Mouse (Mus musculus) adrenal gland (tissue): ENCODE data around the gene Ptpro.

Source experiments
- intact Hi-C: fragments of 180-260 bp; cut with DNase I; formaldehyde crosslinking; loops from one replicate; pipeline ENCODE4 v1.15.1; 2025

Ptpro gene

DNA sequence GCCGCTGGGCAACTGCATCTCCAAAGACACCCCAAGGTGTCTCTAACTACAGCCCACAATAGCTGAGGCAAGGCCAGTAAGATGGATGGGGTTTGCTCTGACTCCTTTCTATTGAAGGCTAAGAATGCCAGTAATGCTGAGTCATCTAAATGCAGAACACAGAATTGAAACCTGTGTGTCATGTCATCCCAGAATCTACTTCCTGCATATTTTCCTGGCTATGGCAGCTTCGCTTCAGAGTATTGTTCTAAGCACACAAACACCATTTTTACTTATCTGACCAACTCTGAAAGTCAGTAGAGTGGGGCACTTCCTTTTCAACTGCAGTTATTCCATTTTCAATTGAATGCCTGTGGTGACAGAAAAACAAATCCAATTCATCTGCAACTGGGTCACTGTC is 40.3 kb downstream of the Ptpro start:
- intact Hi-C loops = no loop called here

DNA sequence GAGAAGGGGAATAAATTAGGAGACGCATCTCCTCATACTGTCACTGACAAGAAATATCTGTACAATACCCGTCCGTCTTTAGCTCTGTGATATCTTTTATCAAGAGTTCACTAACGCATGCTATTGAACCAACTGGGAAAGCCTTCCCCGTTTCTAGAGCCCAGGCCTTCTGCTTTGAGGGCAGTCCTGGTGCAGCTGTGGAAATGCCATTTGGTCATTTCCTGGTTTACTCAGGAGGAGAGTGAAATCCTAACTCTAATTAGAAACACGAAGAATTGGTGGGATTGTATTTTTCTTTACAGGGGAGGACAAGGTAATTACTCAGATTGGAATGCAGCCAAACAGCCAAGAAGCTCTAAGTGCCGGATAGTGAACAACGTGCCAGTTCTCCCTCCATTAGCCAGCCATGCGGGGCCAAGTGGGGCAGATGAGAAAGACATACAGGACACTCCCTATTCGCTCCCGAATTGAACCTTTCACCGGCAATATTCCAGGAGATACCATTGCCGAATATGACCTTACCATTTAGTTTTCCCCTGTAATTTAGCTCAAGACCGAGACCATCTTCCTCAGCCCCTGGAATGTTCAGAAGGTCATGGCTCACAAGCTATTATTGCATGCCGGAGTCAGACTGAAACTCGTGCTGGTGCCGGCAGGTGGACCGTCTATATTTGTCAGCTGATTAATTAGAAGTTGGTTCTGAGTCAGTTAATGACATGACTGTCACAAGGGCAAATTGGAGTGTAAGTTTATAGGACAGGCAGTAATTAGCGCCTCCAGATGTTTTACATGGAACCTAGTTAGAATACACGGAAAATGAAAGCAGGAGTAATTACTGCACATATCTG is 43.1 kb downstream of the Ptpro start:
- intact Hi-C loops = no loop called here

DNA sequence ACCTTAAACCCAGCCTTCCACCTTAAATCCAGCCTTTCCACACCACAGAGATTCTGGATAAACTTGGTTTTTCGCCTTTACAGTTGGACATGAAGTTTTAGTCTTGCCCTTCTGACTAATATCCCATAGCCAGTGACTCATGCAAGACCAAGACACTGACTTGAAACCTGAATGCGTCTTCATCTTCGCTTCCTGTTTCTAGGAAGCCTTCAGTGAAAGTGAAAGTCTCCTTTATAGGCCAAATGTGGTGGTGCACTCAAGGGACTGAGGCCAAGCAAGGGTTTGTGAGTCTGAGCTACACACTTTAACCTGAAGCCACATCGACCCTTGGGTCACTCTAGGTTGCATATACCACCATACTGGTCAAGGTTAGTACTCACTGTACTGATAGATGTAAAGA is 50.4 kb downstream of the Ptpro start:
- intact Hi-C loops = no loop called here

DNA sequence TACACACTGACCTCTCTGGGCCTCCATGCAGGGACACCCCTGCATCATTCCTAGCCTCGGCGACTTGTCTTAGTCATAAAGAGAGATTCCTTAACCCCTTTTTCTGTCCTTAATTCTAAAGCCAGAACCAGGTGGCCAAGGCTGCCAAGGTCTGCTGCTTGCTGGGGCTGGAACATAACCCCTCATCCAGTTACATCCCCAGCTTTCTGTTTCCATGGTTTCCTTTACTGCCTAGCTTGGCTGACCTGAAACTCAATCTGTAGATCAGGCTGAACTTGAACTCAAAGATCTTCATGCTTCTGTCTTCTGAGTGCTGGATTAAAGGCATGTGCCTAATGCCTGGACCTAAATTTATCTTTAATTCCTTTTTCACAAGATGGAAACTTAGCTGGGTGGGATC is 51.7 kb downstream of the Ptpro start:
- intact Hi-C loops = no loop called here

- intact Hi-C loops = no loop called here
Observed at GRCm38 (mm10) chr6:137315265-137315664, 63.1 kb downstream of the Ptpro start.

DNA sequence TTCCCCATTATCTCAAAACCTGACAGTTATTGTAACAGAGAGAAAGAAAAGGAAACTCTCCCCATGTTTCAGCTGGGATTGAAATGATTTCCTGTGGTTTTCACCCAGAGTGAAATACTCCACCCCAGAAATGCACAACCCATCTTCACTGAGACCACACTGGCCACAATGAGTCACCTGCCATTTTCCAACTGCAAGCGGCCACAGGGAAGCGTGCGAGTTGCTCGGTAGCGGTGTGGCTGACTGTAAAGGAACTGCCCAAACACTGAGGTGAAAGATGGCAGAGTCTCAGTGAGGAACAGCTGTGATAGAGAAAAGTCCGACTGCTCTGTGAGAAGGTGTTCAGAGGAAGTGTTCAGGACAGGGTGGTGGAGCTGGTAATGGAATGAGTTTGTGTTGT is 64.2 kb downstream of the Ptpro start:
- intact Hi-C loops = no loop called here

DNA sequence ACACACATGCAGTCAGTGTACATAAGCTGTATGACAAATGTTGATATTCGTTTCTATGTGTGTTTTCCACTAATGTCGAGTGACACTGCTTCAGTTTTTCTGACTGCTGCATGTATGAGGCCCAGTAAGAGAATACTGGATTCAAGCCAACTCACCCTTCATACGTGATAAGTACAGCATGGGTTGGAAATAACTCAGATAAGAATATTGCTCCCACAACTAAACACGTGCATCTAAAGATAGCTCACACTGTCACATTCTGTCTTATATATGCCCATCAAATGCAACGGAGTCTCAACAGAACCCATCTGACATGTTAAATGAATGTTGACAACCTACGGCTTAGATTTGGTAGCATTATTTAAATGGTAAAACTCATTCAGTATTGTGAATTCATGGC is 65.4 kb downstream of the Ptpro start:
- intact Hi-C loops = no loop called here

- intact Hi-C loops = no loop called here
Observed at GRCm38 (mm10) chr6:137318242-137318861, 66.2 kb downstream of the Ptpro start.

GRCm38 (mm10) chr6:137319658-137320057 is 67.5 kb downstream of the Ptpro start:
- intact Hi-C loops = no loop called here

DNA sequence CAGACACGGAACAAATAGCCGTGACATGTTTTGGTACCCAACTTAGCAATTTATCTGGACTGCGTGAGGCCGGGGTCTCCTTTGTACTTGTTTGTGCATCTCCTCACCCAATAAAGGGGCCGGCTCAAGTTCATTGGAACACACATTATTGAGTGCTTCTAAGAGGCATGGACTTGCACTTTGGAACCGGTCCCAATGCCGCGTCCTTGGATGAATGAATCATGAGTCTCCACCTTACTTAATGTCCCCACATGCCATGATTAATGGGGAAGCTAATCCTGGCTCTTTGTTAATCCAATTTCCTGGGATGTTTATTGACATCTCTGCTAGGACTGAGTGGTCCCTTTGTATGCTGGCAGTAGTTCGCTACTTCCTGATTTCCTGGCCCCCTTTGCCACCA is 75.6 kb downstream of the Ptpro start:
- intact Hi-C loops = no loop called here

DNA sequence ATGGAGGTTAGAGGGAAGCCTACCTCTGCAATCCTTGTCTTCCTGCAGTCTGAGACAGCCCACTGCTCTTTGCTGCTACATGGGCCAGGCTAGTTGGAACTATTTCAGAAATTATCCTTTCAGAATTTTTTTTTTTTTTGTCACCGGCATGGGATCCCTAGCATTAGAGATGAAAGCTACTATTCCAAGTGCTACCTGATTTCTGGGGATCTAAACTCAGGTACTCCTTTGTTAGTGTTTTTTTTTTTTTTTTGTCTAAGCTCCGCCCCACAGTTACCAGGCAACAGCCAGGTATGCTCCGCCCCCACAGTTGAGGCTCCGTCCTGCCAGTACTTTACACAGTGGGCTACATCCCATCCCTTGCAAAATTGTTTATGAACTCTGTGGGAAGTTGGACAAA is 76.1 kb downstream of the Ptpro start:
- intact Hi-C loops = no loop called here

DNA sequence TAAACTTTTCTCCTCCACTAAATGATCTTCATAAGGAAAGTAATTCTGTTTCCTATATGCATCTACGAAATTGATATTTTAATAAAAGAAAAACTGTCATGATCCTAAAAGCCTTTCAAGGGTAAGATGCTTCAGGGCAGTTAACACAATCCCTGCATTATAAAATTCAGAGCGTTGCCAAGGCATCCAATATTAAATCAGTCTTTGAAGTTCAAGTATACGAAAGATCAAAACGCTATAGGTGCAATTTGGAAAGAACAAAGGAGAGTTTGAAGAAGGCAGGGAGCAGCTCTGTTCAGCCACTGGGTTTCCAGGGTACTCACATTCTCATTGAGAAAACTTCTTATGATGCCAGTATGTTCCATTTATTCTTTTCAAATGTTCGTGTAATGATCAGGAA is 78.7 kb downstream of the Ptpro start:
- intact Hi-C loops = no loop called here

GRCm38 (mm10) chr6:137331826-137332225 is 79.7 kb downstream of the Ptpro start:
- intact Hi-C loops = no loop called here

DNA sequence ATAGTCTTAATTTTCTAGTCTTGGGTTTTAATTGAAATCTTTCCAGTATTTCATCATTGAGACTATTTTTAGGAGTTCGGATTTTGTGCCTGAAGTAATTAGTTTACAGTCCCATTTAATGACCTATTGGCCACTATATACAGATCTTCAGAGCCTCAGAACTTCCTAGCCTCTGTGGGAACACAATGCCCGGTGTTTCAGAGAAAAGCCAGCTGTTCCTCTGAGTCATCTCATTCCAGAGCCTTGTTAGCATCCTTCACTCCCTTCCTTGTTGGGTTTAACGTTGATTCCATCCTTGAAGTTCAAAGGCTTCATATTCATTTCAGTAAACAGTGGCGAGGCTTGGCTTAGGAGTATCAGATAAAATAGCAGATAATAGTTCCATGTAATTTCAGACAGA is 87.0 kb downstream of the Ptpro start:
- intact Hi-C loops = no loop called here

DNA sequence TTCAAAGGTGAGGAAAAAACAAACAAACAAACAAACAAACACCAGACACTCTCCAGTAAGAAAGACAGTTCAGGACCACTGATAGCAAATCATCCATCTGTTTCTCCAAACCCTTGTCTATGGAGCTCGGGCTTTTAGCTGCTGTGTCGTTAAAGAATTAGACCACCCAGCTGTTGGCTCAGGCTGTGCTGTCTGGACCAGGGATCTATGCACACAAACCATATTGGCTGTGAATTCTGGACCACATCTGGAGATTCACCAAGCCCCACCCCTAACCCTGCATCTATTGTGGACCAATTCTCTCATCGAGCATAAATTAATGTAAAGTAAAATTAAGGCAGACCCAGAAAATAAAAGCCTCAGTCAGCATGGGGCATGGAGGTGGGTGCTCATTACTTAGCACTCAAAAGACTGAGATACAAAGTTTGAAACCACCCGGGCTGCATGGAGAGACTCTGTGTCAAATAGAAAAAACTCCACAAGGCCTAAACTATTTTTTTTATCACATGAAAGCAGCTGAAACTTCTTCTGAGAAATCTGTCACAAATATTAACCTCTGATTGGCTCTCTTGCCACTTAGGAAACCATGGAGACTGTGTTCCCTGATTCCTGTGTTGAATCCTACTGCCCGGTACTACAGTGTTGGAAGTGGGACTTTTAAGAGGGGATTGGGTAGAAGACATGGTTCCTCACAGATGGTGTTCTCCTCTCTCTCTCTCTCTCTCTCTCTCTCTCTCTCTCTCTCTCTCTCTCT is 91.7 kb downstream of the Ptpro start:
- intact Hi-C loops = no loop called here

- intact Hi-C loops = loop anchor here (5.0 kb wide), 1 partner anchor 88 kb away; no protein-coding TSS in a partner anchor
Observed at GRCm38 (mm10) chr6:137360166-137360565, 108.0 kb downstream of the Ptpro start.

- intact Hi-C loops = loop anchor here (5.0 kb wide), 1 partner anchor 90 kb away; no protein-coding TSS in a partner anchor
Observed at GRCm38 (mm10) chr6:137362216-137362615, 110.1 kb downstream of the Ptpro start.

- intact Hi-C loops = loop anchor here (5.0 kb wide), 1 partner anchor 92 kb away; no protein-coding TSS in a partner anchor
Observed at GRCm38 (mm10) chr6:137364681-137365080, 112.6 kb downstream of the Ptpro start.

DNA sequence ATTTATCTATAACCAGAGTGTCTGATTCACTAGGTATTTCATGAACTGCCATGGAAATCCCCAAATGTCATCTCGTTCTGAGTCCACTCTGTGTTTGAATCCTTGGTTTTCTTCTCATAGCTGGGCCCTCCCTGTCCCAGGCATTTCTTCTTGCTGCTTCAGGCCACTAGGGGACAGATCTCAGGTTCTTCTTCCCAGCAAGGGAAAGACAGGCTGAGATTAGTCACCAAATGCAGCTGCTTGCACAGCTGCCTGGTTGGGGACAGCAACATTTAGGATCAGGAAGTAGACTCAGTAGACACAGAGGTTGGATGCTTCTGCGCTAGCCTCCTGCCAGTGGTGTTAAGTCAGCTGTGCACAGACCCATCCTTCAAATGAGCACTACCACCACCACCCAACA is 113.5 kb downstream of the Ptpro start:
- intact Hi-C loops = no loop called here

- intact Hi-C loops = no loop called here
Observed at GRCm38 (mm10) chr6:137370745-137371144, 118.6 kb downstream of the Ptpro start.

DNA sequence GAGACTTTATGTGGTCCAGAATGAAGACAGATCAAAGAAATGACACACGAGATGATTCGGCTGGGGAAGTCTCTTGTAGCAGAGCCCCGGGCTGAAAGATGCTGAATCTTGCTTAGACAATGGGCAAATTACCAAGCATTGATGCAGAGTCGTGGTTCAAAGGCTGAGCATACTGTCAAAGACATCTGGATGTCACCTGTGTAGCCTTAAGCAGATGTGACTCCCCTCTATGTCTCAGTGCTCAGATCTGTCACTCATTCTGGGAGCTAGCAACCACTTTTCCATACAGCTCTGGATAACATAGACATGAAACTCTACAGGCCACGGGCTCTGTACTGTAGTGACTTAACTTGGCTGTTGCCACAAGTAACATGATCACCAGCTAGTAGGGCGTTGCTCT is 119.3 kb downstream of the Ptpro start:
- intact Hi-C loops = no loop called here

DNA sequence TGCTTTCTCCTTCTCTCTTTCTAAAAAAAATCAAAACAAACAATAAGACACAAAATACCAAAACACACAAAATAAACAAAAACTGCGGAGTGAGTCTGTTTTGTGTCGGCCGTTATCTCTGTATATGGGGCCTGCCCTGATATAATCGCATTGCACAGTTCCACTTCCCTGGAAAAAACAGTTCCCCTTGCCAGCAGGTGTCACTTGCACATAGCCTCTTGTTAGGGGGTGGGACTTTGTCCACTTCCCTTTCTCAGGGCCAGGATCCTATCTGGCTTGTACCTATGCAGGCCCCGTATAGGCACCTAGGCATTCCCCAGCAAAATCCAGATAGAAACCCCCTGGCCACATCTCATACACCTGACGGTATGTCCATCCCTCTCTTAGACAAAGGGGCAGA is 121.8 kb downstream of the Ptpro start:
- intact Hi-C loops = no loop called here
